Mouse (Mus musculus) c-Kit-positive CD71-positive TER-119-positive erythroid progenitor cells, embryonic 14.5 days (primary cell): ENCODE results near the gene Senp1.
A peak's percentile ranks its signal among the peaks of the same experiment; 100 is the strongest.

ENCODE experiments used
- DNase-seq: peaks from one replicate; pipeline ENCODE4 v3.0.0-alpha.2; 2013; ENCODE audit warnings: low spot score

The Senp1 gene

DNA sequence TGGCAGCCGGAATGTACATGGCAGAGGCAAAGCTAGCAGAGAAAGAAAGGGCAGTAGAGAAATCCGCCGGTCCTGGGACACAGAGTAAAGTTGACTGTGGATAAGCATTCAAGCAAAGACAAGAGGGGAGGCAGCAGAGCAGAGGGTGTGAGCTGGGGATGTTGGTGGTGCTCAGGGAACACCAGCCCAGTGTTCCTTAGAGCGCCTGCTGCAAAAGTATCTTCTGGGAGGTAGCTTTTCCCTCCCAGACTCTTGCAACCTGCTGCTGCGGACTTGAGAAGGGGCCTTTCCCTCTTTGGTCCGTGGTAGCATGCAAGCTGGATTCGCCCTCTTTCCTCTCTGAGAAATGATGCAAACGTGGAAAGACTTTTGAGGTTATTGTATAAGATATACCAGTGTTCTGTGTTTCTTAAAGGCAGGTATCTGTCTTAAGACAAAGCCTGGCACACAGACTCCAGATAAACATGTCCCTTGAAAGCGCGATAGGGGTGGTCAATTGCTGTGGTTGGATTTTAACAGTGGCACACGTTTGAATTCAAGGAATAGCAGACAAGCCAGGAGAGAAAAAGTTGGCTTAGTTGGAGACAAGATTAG is 14.3 kb upstream of the Senp1 start:
- no peak for DNase-seq

DNA sequence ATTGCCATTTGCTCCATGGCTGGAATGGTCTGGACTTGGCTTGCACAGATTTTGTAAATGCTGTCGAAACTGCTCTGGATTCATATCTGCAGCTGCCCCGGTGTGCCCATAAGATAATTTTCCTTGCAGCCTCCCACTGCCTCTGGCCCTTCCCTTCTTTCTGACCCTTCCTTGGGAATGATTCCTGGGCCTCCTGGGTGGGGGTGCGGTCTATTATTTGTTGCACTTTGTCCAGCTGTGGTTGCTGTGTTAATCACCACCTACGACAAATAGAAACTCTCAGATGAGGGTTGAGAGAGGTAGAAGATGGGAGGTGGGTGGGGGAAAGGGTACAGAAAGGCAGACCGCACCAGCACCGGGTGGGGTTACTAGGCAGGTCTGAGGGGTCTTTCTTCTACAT is 13.7 kb upstream of the Senp1 start:
- no peak for DNase-seq

DNA sequence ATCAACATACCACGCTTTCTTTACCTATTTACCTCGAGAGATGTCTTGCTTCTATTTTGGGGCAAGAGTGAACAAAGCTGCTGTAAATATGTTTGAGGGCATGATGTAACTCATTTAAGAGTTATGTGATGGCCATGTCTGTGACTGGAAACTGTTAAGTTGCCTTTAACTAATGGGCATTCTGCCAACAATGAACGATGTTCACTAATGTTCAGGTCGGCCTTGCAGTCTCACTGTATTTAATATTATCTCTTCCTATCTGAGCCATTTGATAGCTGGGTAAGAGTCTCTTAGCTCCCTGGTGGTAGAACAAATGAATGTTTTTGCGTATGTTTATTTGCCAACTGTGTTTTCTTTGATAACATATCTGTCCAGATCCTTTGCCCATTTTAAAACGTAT is 13.0 kb upstream of the Senp1 start:
- no peak for DNase-seq

DNA sequence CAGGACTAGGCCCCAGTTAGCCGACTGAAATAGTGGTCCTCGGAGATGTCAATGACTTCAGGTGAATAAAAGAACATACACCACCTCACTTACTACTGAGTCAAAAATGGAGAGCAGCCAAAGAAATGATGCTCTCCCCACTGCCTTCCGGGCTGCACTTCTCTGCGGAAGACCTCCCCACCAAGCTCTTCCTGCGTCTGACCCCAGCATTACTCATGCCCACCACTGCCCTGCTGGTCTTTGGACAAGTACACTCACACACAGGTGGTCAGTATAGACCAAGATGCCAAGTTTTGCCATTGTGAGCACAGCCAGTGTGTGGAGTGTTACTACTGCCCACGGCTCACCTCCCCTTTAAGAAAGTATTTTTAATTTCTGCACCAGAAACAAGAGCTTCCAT is 8.9 kb upstream of the Senp1 start:
- no peak for DNase-seq

DNA sequence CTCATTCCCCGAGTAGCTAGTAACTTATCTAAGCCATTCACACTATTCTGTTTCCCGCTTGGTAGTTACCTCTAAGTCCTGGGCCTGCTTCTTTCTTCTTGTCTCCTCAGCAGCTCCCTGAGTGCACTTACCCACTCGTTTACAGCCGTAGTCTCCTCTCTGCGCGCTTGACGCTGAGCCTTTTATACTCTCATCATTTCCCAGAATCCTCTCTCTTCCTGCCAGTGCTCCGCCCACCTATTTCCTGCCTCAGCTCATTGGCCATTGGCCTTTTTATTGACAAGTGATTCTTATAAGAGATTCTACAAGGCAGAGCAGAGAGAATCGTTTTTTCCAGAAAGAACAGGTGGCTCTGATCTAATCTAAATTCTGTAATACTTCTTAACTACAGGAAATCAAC is 5.0 kb upstream of the Senp1 start:
- DNase-seq: no peak

DNA sequence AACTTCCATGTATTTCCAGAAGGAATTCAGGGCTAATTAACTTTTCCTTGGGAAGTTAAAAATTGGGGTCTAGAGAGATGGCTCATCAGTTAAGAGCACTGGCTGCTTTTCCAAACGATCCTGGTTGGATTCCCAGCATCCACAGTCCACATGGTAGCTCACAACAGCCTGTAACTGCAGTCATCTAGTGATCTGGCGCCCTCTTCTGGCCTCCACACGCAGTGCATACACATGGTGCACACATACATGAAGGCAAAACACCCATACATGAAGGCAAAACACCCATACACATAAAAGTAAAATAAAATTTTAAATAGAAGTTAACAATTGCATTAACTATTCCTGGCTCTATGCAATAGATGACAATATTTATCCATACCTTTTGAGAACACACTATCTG is 3.4 kb upstream of the Senp1 start:
- DNase-seq: no peak

DNA sequence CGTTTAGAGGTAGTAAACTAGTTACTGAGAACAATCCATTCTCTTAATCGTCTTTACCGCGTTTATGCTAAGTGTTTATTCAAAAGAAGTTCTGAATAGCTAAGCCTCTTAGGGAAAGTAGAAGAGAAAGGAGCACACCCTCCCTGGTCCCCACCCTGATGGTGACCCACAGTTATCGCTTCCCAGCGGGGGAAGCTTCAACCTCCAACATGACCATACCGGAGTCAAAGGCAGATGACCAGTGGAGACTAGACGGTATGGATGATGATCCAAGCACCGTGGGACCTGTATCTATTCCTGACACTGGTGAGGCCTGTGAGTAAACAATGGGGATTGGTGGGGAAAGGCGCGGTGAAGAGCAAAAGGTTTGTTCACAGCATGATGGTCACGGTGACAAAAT is 1.4 kb upstream of the Senp1 start:
- DNase-seq: no peak

DNA sequence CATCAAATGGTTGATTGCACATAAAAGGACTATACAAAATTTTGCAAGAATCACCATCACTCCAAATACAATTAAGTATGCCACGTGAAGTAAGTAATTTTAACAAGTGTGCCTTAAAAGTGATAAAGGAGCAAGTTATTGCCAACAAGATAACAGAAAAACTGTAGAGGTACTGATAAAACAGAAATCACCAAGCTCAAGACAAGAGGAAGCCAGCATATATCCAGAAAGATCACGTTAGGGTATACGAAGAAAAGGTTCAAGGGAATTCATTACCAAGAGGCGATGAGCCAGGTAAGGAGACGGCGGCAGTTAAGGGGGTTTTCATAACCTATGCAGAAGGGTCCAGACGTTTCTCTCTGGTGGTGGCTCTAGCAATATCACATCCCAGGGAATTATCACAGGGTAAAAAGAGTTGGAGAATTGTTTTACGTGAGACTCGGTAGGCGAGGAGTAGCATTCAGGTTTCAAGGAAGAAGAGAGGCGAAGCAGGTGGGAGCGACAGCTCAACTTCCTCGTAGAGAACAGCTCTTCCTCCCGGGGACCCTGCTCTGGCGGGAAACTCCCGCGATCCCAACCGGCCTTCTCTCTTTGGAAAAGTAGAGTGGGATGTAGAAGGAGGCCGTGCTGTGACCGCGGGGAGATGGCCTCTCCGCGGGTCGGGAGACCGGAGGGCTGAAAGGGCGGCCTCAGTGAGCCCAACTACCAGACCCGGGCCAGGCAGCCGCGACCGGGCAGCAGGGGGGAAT is 998 bp downstream of the Senp1 start, which contains the start of gene Pfkm:
Gene Pfkm (plus strand): TSS at position 218 of the 749 bp plus-strand sequence.
- peak; percentile 44 for DNase-seq

DNA sequence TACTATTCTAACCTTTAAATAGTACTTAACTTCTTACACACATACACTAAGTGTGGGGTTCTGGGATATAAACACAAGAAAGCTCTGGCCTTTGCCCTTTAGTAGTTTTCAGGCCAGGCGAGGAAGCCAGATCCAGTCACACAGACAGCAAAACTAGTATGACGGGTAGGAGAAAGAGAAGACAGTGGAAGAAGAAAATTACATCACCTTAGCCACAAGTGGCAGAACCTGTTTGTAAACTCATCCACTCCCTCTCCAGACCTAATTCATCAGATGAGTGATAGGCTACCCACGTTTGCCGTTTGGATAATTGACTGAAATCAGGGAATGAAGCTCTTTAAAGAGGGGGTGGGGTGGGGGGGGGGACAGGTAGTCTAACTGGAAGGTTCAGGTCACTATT is 1.7 kb downstream of the Senp1 start:
- no peak for DNase-seq

DNA sequence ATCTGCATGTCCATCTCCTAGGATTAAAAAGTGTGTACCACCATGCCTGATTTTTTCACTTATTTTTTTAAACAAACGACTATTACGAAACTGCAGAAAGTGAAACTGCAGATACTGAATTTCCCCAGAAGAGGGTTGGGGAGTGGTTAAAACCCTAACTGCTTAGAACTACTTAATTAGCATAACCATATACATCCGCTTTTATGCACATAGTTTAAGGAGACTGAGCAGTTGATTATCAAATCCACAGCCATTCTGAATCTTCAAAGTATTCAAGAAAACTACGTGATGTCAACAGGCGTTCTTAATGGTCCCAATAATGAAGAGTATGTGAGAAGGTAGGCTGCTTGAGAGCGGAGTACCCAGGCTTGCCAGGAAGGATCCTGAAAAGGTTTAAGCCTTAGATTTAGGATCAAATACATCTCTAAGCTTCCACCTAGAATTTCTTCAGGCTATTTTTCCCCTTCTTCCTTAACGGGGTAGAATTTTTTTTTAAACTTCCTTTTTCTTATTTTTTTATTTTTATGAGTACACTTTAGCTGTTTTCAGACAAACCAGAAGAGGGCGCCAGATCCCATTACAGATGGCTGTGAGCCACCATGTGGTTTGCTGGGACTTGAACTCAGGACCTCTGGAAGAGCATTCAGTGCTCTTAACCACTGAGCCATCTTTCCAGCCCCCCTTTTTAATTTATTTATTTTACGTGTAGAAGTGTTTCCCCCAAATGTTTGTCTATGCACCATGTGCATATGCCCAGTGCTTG is 3.9 kb downstream of the Senp1 start:
- DNase-seq: no peak

DNA sequence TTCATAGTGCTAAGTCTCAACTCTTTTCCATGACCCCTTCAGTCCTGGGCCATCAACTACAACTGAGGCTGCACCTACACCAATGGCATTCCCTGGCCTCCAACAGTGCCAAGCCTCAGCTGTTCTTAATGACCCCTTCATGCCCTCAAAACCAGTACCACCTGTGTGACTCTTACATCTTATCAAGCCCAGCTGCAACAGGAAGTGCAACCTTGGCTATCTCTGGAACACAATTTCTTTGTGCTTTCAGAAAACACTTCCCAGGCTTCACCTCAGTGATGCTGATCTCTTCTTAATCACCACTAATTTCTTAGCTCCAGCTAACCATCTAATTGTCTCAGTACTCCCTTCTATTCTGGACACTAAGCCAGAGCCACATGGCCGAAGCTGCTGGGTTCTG is 4.7 kb downstream of the Senp1 start:
- no peak for DNase-seq

DNA sequence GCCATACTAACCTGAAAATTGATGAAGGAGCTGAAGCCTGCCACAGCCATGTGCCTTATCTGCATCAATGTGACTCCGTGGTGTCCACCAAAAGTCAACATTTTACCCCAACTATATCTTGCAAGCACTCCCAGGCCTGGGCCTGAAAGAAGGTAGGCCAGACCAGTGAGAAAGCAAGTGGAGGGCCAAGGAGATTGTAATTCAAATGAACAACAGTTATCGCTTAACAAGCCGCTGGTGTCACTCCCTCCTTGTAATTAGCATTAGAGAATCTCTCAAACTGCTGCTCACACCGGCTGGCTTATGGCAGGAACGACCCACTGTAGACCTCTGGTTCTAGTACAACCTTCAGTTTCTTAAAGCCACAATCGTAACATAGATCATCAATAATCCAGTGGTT is 16.6 kb downstream of the Senp1 start:
- DNase-seq: no peak

DNA sequence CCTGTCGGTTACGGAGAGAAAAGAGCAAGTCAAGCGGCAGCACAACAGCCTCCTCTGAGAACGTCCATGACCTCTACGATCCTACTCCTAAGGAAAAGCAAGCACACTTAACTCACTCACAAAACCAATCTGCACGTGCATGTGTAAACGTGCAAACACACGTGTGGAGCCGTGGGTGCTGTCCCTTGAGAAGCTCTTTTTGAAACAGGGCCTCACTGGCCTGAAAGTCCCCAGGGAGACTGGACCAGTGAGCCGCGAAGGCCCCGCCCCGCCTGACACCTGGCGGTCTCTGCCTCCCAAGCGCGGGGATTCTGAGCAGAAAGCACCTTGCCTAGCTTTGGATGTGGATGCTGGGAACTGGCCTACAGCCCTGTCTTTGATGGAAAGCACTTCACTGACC is 18.5 kb downstream of the Senp1 start:
- no peak for DNase-seq

DNA sequence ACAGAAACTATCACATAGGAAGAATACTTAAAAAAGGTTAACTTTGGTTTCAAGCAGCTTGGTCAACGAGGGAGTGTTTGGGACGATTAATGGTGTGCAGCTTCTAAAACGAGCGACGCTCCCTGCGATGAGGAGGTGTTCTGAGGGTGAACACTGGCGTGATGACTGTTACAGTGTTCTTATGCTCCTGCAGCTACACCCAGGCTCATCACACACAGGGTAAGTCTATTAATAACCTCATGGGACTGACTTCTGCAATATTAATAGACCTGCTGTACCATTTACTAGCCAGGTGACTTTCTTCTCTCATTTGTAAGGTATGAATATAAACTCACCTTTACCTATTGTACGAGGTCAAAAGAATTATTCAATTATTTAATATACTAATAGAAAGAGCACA is 19.0 kb downstream of the Senp1 start:
- no peak for DNase-seq

DNA sequence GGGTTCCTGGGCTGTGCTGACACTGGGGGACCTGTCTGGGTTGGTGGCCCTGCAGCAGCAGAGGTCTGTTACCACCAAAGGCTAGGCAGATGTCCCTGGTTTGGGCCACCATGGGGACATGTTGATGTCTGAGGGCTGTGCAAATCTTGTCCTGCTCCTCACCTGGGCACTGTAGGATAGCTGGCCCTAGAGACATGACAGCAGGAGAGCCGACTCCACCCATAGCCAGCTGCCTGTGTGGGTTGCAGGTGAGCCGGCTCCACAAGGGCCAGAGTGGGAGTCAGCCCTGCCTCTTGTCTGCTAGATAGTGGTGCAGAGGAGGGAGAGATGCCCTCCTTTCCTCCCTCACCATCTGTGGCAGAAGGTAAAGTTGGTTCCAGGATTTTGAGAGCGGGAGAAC is 23.2 kb downstream of the Senp1 start:
- DNase-seq: no peak

DNA sequence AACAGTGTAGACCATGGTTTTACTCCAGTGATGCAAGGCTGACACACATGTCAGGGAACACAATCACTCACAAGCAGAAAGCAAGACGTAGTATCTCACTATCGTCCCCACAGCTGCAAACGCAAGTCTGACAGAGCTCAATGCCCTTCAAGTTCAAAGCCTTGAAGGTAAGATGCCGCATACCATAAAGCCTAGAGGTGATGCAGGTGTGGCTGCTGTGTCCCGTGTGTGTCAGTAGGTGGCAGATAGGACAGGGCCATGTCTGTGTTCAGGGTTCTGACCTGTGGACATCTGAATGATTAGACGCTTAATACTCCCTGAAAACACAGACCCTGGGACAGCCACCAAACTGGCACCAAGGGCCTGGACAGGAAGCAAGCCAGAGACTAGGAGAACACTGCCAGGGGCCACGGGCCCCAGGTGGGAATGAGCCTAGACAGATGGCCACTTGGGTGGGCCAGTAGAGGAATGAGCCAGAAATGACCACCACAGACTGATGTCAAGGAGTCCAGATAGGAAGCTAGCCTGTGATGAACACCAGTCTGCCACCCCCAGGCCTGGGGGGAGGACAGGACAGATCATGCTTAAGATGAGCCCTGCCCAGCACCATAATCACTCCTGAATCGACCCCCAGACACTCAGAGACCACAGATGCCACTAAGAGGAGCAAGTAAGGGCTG is 23.8 kb downstream of the Senp1 start:
- DNase-seq: no peak

DNA sequence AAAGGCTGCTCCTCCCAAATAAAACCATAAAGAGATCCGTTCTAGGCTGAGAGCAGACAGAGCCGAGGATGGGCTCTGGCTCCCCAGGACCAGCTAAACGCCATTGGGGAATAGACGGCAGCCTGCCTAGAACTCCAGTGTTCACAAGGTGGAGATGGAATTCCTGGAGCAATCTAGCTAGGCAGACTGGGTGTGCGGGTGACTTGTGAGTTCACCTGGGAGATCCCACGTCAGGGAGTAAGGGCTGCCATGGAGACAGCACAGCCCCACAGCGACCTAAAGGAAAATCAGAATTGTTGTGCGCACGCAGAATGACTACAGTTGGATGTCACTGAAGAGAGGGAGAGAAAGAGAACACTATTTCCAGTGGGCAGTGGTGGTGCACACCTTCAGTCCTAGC is 25.0 kb downstream of the Senp1 start:
- no peak for DNase-seq

DNA sequence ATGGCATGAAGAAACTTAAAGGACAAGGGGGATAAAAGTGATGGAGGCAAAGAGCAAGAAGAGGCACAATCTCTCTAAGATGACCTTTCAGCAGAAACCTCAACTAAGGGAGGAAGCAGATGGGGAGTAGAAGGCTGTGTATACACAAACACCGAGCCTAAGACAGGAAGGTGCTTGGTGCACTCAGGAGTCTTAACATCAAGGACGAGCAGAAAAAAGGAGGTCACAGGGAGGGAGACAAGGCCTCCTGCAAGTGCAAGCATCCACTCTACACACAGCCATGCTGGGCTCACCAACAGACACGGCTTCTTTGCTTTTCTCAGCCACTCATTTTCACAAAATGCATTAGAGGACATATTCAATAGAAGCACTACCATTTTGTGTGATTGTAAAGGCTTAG is 26.1 kb downstream of the Senp1 start:
- DNase-seq: no peak

DNA sequence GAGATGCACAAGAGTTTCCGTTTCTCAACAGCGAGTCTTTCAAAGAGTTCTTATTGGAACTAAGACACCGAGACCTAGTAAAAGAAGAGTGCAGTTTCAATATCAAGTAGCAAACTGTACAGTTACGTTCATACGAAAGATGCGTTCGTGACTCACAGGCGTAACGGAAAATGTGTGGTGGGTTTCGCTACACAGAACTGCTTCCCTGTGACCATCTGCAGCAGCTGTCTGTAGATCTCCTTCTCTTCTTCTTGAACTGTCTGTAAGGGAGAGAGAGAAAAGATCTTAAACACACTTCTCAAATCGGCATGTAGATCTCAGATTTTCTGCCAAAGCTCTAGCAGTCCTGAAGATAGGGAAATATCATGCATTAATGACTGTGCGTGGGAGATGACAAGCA is 26.9 kb downstream of the Senp1 start:
- DNase-seq: no peak

DNA sequence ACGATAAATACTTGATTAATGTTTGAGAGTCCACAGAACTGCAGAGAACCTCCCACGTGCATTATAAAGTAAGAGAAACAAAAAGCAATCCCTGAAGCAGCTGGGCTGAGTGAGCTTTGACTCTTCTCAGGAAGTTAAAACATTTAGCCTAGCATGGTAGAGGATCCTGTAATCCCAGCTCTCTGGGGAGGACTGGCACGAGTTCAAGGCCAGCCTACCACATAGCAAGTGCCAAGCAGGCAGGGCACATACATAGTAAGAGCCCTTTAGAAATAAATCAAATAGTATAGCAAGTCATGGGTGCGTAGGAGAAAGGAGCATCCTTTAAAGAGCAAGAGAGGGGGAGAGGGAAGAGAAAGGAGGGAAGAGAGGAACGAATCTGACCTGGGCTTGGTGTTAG is 27.7 kb downstream of the Senp1 start:
- no peak for DNase-seq

DNA sequence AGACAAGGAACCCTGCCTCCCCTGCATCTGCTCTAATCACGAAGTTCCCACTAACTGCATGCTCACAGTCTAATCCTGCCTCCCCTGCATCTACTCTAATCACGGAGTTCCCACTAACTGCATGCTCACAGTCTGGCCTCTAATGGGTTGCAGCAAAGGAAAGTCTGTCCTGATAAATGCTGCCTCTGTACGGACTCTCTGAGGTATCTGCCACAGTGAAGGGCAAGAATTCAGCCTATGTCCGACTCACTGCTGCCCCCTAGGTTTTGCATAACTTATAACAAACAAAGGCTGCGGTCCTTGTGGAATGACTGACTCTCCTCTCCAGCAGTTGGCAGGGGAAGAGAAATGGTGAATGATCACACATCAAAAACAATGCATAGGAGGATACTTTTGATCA is 38.3 kb downstream of the Senp1 start:
- peak; percentile 27 for DNase-seq

DNA sequence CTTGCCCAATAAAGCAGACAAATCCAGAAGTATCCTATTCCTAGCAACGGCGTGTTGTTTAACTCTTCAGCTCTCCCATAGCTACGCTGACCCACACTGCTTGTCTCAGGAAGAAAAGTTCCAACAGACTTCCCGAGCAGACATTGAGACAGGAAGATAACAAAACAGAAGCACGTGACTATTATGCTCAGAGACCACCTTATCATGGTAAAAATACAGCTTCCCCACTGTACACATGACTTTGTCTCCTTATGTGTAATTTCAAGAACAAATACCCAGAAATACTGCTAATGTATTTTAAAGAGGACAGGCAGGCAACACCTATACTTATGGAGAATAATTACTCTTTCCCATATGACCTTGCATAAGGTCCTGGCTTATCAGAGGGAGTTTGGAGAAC is 41.9 kb downstream of the Senp1 start:
- no peak for DNase-seq
